Mouse (Mus musculus) left cerebral cortex, postnatal 25 days (tissue): ENCODE data around the gene Tmco4. TPM values are rescaled to one million over a fixed set of nuclear protein-coding genes. Genes with fewer than 3 reads are reported as not detected.

Experiments
- DNase-seq, 2 experiments: peaks; one replicate each; pipeline ENCODE4 v3.0.0; 2022; ENCODE audit warnings: low spot score in 2 of 2, mixed read lengths in 1 of 2
- intact Hi-C: fragments of 180-260 bp; cut with DNase I; formaldehyde crosslinking; loops from one replicate; pipeline ENCODE4 v1.15.1; 2025
- total RNA-seq, 2 experiments: library from RNA; stranded (reverse); gene quantifications; 2 replicates each; pipeline ENCODE4 v1.2.3; 2021

Gene Tmco4
- total RNA-seq, 2 experiments from 2014 or later = 2.2 to 3.7 TPM

- intact Hi-C loops = no loop called here
- DNase-seq = no peak
Measured at GRCm38 (mm10) chr4:139044566-139044965, 71.9 kb downstream of the Tmco4 start.

DNA sequence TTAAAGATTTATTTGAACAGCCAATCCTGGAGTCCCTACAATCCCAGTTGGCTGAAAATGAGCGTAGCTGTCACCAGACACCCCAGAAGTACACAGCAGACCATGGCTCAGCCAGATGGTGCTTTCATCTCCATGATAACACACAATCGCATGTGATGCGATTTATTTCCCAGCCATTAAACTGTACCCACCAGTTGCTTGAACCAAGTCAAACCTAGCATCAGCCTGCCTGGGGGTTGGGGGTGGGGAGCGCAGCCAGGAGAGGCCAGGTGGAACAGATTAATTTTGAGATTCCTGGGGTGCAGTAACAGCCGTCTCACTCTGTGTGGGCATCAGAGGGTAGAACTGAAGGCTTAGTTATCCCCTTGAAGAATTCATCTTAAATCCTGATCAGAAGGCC is 73.7 kb downstream of the Tmco4 start:
- intact Hi-C loops = no loop called here
- DNase-seq = no peak

GRCm38 (mm10) chr4:139048518-139048917 is 75.8 kb downstream of the Tmco4 start:
- DNase-seq = peak in 1 of 2 experiments; percentile 80
- intact Hi-C loops = no loop called here

- DNase-seq = no peak
- intact Hi-C loops = no loop called here
Measured at GRCm38 (mm10) chr4:139052796-139053195, 80.1 kb downstream of the Tmco4 start.

GRCm38 (mm10) chr4:139053391-139053790 is 80.7 kb downstream of the Tmco4 start:
- DNase-seq = no peak
- intact Hi-C loops = no loop called here

DNA sequence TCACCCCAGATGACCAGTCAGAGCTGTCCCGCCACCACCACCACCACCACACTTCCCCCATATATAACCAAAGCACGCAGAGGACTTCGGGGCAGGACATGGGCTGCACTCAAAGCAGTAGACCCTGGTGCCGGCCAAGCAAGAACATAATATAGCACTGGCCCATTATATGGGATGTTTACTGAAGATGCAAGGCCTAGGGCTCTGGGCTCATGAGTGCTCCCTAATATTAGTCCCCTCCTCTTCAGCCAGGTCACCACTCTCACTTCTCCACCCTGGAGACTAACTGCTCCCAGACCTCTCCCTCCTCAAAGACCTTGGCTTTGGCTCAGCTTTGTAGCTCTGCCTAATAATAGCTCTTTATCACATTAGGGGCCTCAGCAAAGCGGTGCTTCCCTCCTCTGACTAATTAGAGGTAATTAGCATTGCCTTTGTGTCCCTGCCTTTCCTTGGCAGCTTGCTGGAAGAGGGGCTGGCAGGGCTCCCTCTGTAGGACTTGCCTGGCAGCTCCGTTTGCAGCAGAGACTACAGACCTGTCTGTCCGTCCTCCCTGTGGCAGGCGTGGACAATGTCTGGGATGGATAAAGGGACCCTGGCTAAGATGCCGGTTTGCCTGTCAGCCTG is 81.7 kb downstream of the Tmco4 start:
- intact Hi-C loops = no loop called here
- DNase-seq = peak; percentile 60 to 69

GRCm38 (mm10) chr4:139055336-139055735 is 82.6 kb downstream of the Tmco4 start:
- intact Hi-C loops = no loop called here
- DNase-seq = no peak

- intact Hi-C loops = no loop called here
- DNase-seq = no peak
Measured at GRCm38 (mm10) chr4:139055744-139056143, 83.1 kb downstream of the Tmco4 start.

GRCm38 (mm10) chr4:139057291-139057690 is 84.6 kb downstream of the Tmco4 start:
- intact Hi-C loops = no loop called here
- DNase-seq = no peak

- intact Hi-C loops = no loop called here
- DNase-seq = no peak
Measured at GRCm38 (mm10) chr4:139058029-139058428, 85.3 kb downstream of the Tmco4 start.

- no peak for DNase-seq
- intact Hi-C loops = no loop called here
Measured at GRCm38 (mm10) chr4:139059569-139059968, 86.9 kb downstream of the Tmco4 start.

DNA sequence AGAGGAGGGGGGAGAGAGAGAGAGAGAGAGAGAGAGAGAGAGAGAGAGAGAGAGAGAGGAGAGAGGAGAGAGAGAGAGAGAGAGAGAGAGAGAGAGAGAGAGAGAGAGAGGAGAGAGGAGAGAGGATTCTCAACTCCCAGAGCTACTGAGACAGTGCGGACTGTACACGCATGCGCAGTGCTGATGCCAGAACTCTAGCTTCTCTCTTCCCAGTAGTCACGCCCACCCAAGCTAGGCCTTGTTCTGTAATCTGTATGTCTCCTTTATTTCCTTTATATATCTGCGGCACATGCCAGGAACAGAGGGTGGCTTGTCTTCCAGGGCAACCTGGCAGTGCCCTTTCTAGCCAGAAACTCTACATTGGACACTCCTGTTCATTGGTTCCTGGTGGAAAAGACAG is 92.1 kb downstream of the Tmco4 start:
- intact Hi-C loops = no loop called here
- peak in 1 of 2 experiments; percentile 56 for DNase-seq

DNA sequence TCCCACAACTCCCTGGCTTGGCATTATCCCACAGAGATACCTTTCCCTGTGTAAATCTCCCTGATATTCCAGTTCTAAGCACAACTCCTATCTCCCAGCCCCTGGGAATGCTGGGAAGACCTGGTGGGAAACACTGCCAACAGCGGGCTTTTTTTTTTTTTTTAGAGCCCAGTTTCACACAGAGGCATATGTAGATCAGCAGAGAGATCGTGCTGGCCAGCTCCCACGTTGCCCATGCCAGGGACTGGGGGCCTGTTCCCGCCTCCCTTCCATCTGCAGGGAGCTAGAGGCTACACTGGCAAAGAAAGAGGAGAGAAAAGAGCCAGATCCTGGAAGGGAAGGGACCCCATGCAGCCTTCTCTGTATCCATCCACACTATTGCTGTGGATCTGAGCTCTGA is 95.6 kb downstream of the Tmco4 start:
- peak in 1 of 2 experiments; percentile 93 for DNase-seq
- intact Hi-C loops = no loop called here

- intact Hi-C loops = no loop called here
- no peak for DNase-seq
Measured at GRCm38 (mm10) chr4:139074060-139074459, 101.4 kb downstream of the Tmco4 start.

GRCm38 (mm10) chr4:139075041-139075711 is 102.5 kb downstream of the Tmco4 start, which contains the start of gene Htr6:
Gene Htr6 (minus strand): TSS chr4:139075570.
- intact Hi-C loops = loop anchor here (5.0 kb wide), 2 partner anchors 78 to 103 kb away; partner anchors contain the start of gene Tmco4
- DNase-seq = peak in 1 of 2 experiments; percentile 58

DNA sequence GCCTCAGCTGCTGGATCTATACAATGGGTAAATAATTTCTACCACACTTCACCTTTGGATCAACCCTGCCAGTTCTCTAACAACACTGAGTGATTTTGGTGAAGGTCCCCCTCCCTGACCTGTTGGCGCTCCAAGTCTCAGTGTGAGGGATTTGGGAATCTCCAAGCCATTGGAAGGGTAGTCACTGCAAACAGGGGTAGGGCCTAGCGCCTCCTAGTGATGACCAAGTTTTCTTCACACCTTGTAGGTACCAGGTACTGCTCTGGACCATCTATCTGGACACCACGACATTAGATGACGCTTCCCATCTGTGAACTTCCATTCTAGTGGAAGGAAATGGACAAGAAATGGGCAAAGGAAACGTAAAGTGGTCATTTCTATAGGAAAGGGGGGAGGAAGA is 103.2 kb downstream of the Tmco4 start:
- peak in 1 of 2 experiments; percentile 61 for DNase-seq
- intact Hi-C loops = loop anchor here (5.0 kb wide), 2 partner anchors 79 to 104 kb away; partner anchors contain the start of gene Tmco4

DNA sequence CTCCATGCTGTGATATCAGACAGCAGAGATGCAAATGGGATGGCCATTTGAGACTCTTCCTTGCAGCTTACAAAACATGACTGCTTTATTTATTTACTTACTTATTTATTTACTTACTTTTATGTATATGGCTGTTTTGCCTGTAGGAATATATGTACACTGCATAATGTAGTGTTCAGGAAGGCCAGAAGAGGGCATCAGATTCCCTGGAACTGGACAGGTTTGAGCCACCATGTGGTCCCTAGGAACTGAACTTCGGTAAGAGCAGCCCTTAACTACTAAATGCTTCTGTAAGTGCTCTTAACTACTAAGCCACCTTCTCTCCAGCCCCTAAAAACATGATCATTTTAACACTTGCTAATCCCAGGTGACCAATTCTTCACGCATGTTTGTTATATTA is 105.6 kb downstream of the Tmco4 start:
- intact Hi-C loops = loop anchor here (1.0 to 5.0 kb wide), 3 partner anchors 81 to 156 kb away; partner anchors contain the start of gene Tmco4

DNA sequence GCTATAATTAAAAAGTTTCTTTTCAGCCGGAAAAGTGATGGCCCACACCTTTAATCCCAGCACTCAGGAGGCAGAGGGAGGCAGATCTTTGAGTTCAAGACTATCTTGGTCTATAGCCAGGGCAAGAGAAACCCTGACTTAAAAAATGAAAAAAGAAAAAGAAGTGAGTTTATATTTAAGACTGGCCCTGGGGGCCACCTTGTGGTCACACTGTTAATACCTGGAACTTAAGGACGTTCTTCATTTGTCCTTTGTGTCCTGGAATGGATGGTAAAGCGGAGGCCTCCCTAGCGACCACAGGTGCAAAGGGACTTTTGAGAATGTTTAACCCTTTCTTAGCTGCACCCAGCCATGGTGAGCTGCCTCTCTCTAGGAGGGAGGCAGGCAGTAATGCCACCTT is 106.0 kb downstream of the Tmco4 start:
- intact Hi-C loops = loop anchor here (1.0 to 5.0 kb wide), 3 partner anchors 81 to 156 kb away; partner anchors contain the start of gene Tmco4
- DNase-seq = no peak

More for the DNA sequence above, 105.6 kb downstream of the Tmco4 start:
- peak in 1 of 2 experiments; percentile 47 for DNase-seq

DNA sequence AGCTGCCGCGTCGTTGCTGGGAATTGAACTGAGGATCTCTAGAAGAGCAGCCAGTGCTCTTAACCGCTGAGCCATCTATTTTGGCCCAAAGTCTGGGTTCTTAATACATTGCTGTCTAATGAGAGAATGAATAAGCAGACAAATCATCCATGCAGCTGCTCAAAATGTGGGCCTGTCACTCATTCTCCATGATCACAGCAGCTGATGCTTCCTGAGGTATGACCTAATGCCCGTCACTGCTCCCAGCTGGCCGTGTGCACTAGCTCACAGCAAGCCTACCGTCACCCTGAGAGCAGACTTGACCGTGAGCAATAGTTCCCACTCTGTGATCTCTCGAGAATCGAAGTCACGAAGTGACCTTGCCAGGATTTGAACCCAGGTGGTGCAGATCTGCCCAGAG is 106.8 kb downstream of the Tmco4 start:
- intact Hi-C loops = loop anchor here (5.0 kb wide), 2 partner anchors 82 to 107 kb away; partner anchors contain the start of gene Tmco4
- no peak for DNase-seq

GRCm38 (mm10) chr4:139080259-139080658 is 107.6 kb downstream of the Tmco4 start:
- intact Hi-C loops = no loop called here

More at GRCm38 (mm10) chr4:139080259-139080658, 107.6 kb downstream of the Tmco4 start:
- no peak for DNase-seq
